Mouse (Mus musculus) liver, embryonic 13.5 days (tissue): ENCODE measurements around the gene C2. TPM values are rescaled to one million over a fixed set of nuclear protein-coding genes. Genes with fewer than 3 reads are reported as not detected.
A peak's percentile ranks its signal among the peaks of the same experiment; 100 is the strongest.

ENCODE experiments used
- ATAC-seq: fragments of 200-750 bp; cut with Nextera tagmentation; 2 replicates; pipeline ENCODE4 v1.8.0; 2017; ENCODE audit warnings: low read depth, mild to moderate bottlenecking, moderate number of reproducible peaks, moderate library complexity
- DNase-seq: peaks from one replicate; pipeline ENCODE4 v3.0.0; 2022
- H3K27ac ChIP-seq: fragments of 300-500 bp; sonication (generic); 2 replicates; pipeline ENCODE4 v1.5.1; 2015; ENCODE audit warnings: moderate library complexity, mild to moderate bottlenecking, inconsistent platforms
- H3K27me3 ChIP-seq: fragments of 300-500 bp; sonication (generic); 2 replicates; pipeline ENCODE4 v1.6.1; 2015; ENCODE audit warnings: mild to moderate bottlenecking, inconsistent platforms
- H3K36me3 ChIP-seq: fragments of 300-500 bp; sonication (generic); 2 replicates; pipeline ENCODE4 v1.6.1; 2015; ENCODE audit warnings: mild to moderate bottlenecking, inconsistent platforms
- H3K4me1 ChIP-seq: fragments of 300-500 bp; sonication (generic); replicated peaks from 2 replicates; pipeline ENCODE4 v1.6.1; 2015; ENCODE audit warnings: inconsistent platforms
- H3K4me2 ChIP-seq: fragments of 300-500 bp; sonication (generic); 2 replicates; pipeline ENCODE4 v1.6.1; 2015; ENCODE audit warnings: inconsistent platforms, mild to moderate bottlenecking, moderate library complexity
- H3K4me3 ChIP-seq: fragments of 300-500 bp; sonication (generic); replicated peaks from 2 replicates; pipeline ENCODE4 v1.5.1; 2015; ENCODE audit warnings: mild to moderate bottlenecking, inconsistent platforms
- H3K9ac ChIP-seq: fragments of 300-500 bp; sonication (generic); 2 replicates; pipeline ENCODE4 v1.6.1; 2015; ENCODE audit warnings: mild to moderate bottlenecking, inconsistent platforms
- H3K9me3 ChIP-seq: fragments of 300-500 bp; sonication (generic); replicated peaks from 2 replicates; pipeline ENCODE4 v1.6.1; 2016; ENCODE audit warnings: inconsistent platforms
- whole genome bisulfite sequencing: fragments of 180-500 bp; shearing (Covaris S2); methylation state at CpG from one replicate; pipeline ENCODE4 v1.1.7; 2015; ENCODE audit not compliant: insufficient replicate concordance; 5-methylcytosine and 5-hydroxymethylcytosine counted together
- polyA plus RNA-seq: library from polyadenylated mRNA; unstranded; fragments of >200 nt; fragmentation: Nextera tagmentation; extraction: Ambion mirVana; gene quantifications from 2 replicates; pipeline ENCODE4 v1.2.1, GENCODE M21; 2015

Gene C2
- polyA plus RNA-seq, 1 experiment from 2014 or later: 11.1 TPM

DNA sequence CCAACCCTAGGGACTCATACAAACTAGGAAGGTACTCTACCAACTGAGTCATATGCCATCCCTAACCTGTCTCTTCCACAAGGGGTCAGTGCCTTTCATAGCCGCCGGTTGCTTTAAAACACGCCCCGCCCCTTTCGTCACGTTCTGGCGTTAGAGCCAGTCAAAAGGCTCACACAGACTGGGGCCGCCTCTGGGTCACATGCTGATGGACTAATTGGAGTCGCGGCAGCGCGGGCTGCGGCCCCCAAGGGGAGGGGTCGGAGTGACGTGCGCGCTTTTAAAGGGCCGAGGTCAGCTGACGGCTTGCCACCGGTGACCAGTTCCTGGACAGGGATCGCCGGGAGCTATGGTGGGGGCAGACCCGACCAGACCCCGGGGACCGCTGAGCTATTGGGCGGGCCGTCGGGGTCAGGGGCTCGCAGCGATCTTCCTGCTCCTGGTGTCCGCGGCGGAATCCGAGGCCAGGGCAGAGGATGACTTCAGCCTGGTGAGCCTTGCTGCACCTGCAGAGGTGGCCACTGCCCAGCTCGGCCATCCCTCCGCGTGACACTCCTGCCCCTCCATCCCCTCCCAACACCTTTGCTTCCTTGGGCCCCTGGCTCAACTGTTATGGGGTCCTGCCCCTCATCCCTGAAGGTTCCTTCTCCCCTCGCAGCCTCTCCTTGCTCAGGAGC lies 33.1 kb upstream of the C2 start, which contains the start of gene Neu1:
TSS of gene Neu1 (plus strand) at position 193 of the 674 bp plus-strand sequence.
- Histone ChIP-seq H3K4me1 (peaks cover 53% of the 10 kb centered on the region), H3K4me2 (peak within 1 kb of the TSS; percentile 97), H3K36me3 (peaks cover 6% of the 10 kb centered on the region; the same call in 1 of the 2 replicates), H3K9me3 (no peaks in the 10 kb centered on the region), H3K27me3 (no peaks in the 10 kb centered on the region), H3K4me3 (peak within 1 kb of the TSS; percentile 76), H3K27ac (peak within 1 kb of the TSS; percentile 65), H3K9ac (peak within 1 kb of the TSS; percentile 82)
- DNase-seq (peak; percentile 95), ATAC-seq (peak; percentile 93)
- under 1% methylated on average over 37 of the region's 38 CpGs for WGBS

DNA sequence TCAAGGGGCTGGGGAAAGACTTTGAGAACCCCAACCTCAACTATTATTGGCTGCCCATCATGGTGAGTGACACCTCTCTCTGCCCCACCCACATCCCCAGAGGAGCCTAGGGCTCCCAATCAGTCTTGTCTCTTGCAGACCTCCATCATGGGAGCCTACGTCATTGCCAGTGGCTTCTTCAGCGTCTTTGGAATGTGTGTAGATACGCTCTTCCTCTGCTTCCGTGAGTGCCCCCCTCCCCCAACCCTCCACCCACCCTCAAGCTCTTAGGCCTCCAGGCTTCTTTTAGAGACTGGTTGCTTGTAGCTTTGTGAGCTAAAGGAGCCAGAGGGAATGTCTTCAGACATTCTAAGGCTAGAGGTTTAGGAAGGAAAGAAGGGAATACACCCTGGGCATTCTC lies 30.8 kb upstream of the C2 start:
- H3K4me2 ChIP-seq: no peak overlapping the region
- ATAC-seq (no peak), DNase-seq (no peak)
- H3K9ac ChIP-seq: no peak overlapping the region
- no peaks in the 10 kb centered on the region for H3K27me3 ChIP-seq
- H3K9me3 ChIP-seq: no peaks in the 10 kb centered on the region
- peaks cover 37% of the 10 kb centered on the region for H3K4me1 ChIP-seq
- 0 out of 2 replicates have a peak, but pooled peaks cover 4% of the 10 kb centered on the region for H3K36me3 ChIP-seq
- WGBS: 41% methylated on average over 4 of the region's 4 CpGs
- H3K4me3 ChIP-seq: no peak overlapping the region
- no peak overlapping the region for H3K27ac ChIP-seq

DNA sequence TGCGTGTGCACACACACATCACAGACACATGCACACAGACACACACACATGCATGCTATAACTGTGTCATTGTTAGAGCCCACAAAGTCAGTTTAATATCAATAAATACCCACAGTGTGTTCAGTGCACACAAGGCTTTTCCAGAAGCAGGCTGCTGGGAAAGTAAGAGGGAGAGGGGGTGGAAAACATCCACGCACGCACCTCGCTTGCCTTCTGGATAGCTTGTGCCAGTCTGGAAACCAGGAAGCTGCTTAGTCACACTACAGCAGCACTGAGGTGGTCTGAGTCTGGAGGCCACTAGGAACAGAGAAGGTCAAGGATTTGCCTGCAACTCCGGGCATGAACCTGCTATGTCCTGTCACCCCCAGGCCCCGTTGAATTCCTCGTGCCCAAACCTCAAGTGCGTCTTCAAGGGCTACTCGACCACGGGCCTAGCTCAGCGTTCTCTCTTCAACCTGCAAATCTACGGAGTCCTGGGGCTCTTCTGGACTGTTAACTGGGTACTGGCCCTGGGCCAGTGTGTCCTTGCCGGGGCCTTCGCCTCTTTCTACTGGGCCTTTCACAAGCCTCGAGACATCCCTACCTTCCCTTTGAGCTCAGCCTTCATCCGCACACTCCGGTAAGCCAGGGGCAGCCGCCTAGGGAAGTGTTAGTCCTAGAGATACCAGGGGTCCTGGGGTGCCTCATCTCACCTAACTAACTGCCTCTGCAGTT lies 29.4 kb upstream of the C2 start:
- no peaks in the 10 kb centered on the region for H3K9me3 ChIP-seq
- no peak overlapping the region for H3K27ac ChIP-seq
- H3K9ac ChIP-seq: no peak overlapping the region
- H3K4me1 ChIP-seq: peaks cover 25% of the 10 kb centered on the region
- no peaks in the 10 kb centered on the region for H3K36me3 ChIP-seq
- DNase-seq: no peak
- no peak overlapping the region for H3K4me2 ChIP-seq
- ATAC-seq: no peak
- 77% methylated on average over 18 of the region's 18 CpGs for WGBS
- no peaks in the 10 kb centered on the region for H3K27me3 ChIP-seq
- H3K4me3 ChIP-seq: no peak overlapping the region

DNA sequence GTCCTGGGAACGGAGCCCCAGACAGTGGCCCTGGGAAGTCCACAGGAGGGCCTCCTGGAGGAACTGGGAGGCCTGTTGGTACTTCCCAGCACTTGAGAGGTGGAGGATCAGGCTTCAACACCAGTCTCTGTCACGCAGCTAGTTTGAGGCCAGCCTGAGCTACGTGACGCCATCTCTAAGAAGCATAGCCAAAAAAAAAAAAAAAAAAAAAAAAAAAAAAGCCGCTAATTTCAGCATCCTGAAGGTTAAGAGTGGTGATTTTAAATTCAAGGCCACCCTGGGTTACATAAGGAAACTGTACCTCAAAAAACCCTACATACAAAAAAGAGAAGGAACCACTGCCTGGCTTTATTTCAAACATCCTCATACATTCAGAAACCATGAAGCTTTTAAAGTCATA lies 26.2 kb upstream of the C2 start:
- Histone ChIP-seq H3K4me2 (no peak overlapping the region), H3K27me3 (no peaks in the 10 kb centered on the region), H3K9ac (no peak overlapping the region), H3K9me3 (no peaks in the 10 kb centered on the region), H3K4me3 (no peak overlapping the region), H3K27ac (no peak overlapping the region), H3K36me3 (no peaks in the 10 kb centered on the region), H3K4me1 (no peaks in the 10 kb centered on the region)
- ATAC-seq (no peak), DNase-seq (no peak)
- WGBS: 64% methylated on average over 5 of the region's 5 CpGs

DNA sequence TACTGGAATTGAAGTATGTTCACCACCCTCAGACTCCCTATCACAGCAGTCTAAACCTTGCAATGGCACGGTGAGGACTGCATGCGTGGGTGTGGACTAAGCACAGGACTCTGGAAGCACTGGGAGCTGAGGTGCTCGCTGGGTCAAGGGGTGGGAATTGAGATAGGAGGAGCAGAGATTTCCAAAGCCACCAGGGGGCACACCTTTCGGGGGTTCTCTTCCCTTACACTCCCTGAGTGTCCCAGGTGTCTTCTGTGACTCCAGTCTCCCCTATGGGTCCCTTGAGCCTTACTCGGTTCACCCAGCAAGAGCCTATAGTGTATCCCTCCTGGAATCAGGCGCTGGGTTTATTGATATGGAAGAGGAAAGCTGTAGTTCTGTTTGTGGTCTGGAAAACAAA lies 24.9 kb upstream of the C2 start:
- H3K27ac ChIP-seq: no peak overlapping the region
- no peak overlapping the region for H3K9ac ChIP-seq
- H3K27me3 ChIP-seq: no peaks in the 10 kb centered on the region
- no peak overlapping the region for H3K4me3 ChIP-seq
- no peak overlapping the region for H3K4me2 ChIP-seq
- no peaks in the 10 kb centered on the region for H3K4me1 ChIP-seq
- 42% methylated on average over 6 of the region's 6 CpGs for WGBS
- no peaks in the 10 kb centered on the region for H3K9me3 ChIP-seq
- no peaks in the 10 kb centered on the region for H3K36me3 ChIP-seq
- no peak for DNase-seq
- peak; percentile 37; the same call in 1 of the 2 replicates for ATAC-seq

DNA sequence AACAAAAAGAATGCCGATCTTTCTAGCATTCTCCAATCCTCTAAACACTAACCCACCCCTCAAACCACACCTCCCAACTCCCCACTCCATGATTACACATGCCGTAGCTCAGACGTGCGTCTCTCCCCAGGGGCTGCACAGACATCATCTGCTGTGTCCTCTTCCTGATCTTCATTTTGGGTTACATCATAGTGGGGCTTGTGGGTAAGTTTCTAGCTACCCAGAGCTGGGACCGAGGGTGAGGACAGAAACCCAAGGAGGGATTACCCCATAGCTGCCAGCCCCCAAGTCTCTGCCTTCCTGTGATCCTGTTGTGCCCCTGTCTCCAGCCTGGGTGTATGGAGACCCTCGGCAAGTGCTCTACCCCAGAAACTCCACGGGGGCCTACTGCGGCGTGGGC lies 19.1 kb upstream of the C2 start:
- DNase-seq (no peak), ATAC-seq (no peak)
- 63% methylated on average over 9 of the region's 9 CpGs for WGBS
- Histone ChIP-seq H3K9ac (no peak overlapping the region), H3K4me2 (no peak overlapping the region), H3K9me3 (no peaks in the 10 kb centered on the region), H3K27ac (no peak overlapping the region), H3K4me1 (peaks cover 33% of the 10 kb centered on the region), H3K27me3 (no peaks in the 10 kb centered on the region), H3K36me3 (peaks cover 19% of the 10 kb centered on the region), H3K4me3 (no peak overlapping the region)

DNA sequence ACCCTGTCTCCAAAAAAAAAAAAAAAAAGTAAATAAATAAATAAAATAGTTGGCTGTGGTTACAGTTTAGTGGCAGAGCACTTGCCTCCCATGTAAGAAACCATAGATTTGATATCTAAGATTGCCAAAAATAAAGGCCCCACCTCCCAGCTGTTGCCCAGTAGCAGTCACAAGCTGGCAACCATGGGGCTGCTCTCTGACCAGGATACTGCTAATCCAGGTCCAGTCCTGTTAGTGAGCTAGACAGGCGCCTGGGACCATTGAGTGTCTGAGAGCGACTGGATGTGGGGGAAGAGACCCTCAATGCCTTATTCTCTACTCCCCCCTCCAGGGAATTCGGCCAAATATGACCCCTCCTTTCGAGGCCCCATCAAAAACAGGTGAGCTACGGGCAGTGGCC lies 18.3 kb upstream of the C2 start:
- no peak overlapping the region for H3K4me2 ChIP-seq
- no peaks in the 10 kb centered on the region for H3K9me3 ChIP-seq
- no peak overlapping the region for H3K4me3 ChIP-seq
- no peaks in the 10 kb centered on the region for H3K27me3 ChIP-seq
- no peak overlapping the region for H3K27ac ChIP-seq
- ATAC-seq (no peak), DNase-seq (no peak)
- H3K4me1 ChIP-seq: peaks cover 37% of the 10 kb centered on the region
- H3K36me3 ChIP-seq: peaks cover 28% of the 10 kb centered on the region
- 69% methylated on average over 5 of the region's 5 CpGs for WGBS
- H3K9ac ChIP-seq: no peak overlapping the region

DNA sequence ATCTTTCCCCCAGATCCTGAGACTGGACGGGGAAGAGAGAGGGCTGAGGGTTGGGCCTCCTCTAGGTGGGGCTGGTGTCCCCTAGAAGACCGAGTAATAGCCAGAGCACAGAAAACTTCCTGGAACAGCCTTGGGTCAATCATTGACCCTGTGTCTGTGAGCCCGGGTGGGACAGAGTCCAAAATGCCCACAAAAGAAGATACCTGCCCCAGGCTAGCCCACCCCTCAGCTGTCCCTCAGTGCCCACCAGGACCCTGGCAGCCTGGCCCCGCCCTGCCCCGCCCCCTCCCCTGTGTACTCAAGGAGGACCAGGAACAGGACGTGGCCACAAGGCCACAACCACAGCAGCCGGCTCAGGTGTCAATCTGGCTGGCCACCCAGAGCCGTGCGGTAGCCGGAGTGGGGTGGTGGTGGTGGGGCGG lies 17.4 kb upstream of the C2 start:
- Histone ChIP-seq H3K4me3 (no peak overlapping the region), H3K27me3 (no peaks in the 10 kb centered on the region), H3K27ac (peak overlapping the region; percentile 31; the same call in 1 of the 2 replicates), H3K36me3 (peaks cover 37% of the 10 kb centered on the region), H3K4me2 (peak overlapping the region; percentile 15; the same call in 1 of the 2 replicates), H3K9me3 (no peaks in the 10 kb centered on the region), H3K4me1 (peaks cover 45% of the 10 kb centered on the region), H3K9ac (no peak overlapping the region)
- 15% methylated on average over 11 of the region's 11 CpGs for WGBS
- peak; percentile 29; the same call in 1 of the 2 replicates for ATAC-seq
- no peak for DNase-seq

GRCm38 (mm10) chr17:34913930-34914665 lies 16.0 kb upstream of the C2 start, which contains the start of gene Slc44a4:
Gene Slc44a4 (plus strand): TSS chr17:34914466.
- Histone ChIP-seq H3K9ac (no peak within 1 kb of the TSS), H3K27ac (peak within 1 kb of the TSS; percentile 1), H3K4me2 (0 out of 2 replicates have a peak within 1 kb of the TSS, but pooled peaks have one; percentile 14), H3K4me1 (peaks cover 49% of the 10 kb centered on the region), H3K27me3 (no peaks in the 10 kb centered on the region), H3K9me3 (no peaks in the 10 kb centered on the region), H3K36me3 (peaks cover 49% of the 10 kb centered on the region), H3K4me3 (no peak within 1 kb of the TSS)
- WGBS: 41% methylated on average over 18 of the region's 18 CpGs
- ATAC-seq: no peak
- no peak for DNase-seq

DNA sequence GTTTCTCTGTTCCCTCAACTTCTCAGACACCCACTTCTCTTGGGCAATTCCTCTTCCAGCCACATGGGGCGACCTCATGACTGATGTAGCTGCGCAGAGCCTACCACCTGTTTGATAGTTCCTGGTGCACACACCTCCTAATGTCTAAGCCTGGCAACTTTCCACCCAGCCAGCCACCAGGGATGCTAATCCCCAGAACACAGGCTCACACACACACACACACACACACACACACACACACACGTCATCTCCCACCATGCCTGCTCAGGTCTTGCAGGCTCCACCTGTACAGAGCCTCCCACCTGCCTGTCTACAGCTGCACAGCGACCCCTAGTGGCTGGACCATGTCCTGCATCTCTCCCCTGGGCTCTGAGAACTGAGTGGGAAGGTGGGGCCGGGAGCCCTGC lies 13.9 kb upstream of the C2 start:
- no peak overlapping the region for H3K9ac ChIP-seq
- H3K4me3 ChIP-seq: no peak overlapping the region
- no peaks in the 10 kb centered on the region for H3K9me3 ChIP-seq
- no peak overlapping the region for H3K4me2 ChIP-seq
- H3K27me3 ChIP-seq: no peaks in the 10 kb centered on the region
- 43% methylated on average over 5 of the region's 5 CpGs for WGBS
- peaks cover 70% of the 10 kb centered on the region for H3K36me3 ChIP-seq
- H3K4me1 ChIP-seq: peaks cover 45% of the 10 kb centered on the region
- H3K27ac ChIP-seq: no peak overlapping the region
- peak; percentile 55 for ATAC-seq
- DNase-seq: peak; percentile 73

GRCm38 (mm10) chr17:34910982-34911381 lies 12.9 kb upstream of the C2 start:
- WGBS: 84% methylated on average over 10 of the region's 10 CpGs
- no peak overlapping the region for H3K4me3 ChIP-seq
- H3K4me1 ChIP-seq: peaks cover 43% of the 10 kb centered on the region
- no peaks in the 10 kb centered on the region for H3K27me3 ChIP-seq
- no peak overlapping the region for H3K27ac ChIP-seq
- H3K36me3 ChIP-seq: peaks cover 80% of the 10 kb centered on the region
- H3K9ac ChIP-seq: no peak overlapping the region
- DNase-seq: no peak
- no peaks in the 10 kb centered on the region for H3K9me3 ChIP-seq
- H3K4me2 ChIP-seq: no peak overlapping the region
- ATAC-seq: peak; percentile 12; the same call in 1 of the 2 replicates
